Mouse (Mus musculus): ENCODE results near the gene Fkbp5. TPM values are rescaled to one million over a fixed set of nuclear protein-coding genes. Genes with fewer than 3 reads are reported as not detected.

Fkbp5 gene
- polyA plus RNA-seq, 1 experiment = 26.1 TPM

GRCm38 (mm10) chr17:28506895-28507294 lies 10.4 kb downstream of the Fkbp5 start:
- H3K4me1 ChIP-seq (ENCODE audit: control insufficient read depth, insufficient read depth, insufficient read length) = peaks cover 20% of the 10 kb centered on the region
- H3K27ac ChIP-seq (ENCODE audit: insufficient read depth, low read length) = no peak overlapping the region
- TF ChIP-seq POLR2A (IDR thresholded peaks at IDR 0.05; ENCODE audit: low read depth, low read length) = no peak
- no peak for TF ChIP-seq CTCF (IDR thresholded peaks at IDR 0.05; ENCODE audit: extremely low read depth, insufficient read depth, insufficient read length, insufficient replicate concordance)
- WGBS = 84% methylated on average over 5 of the region's 5 CpGs
- DNase-seq (ENCODE audit: low read depth in 1 of 2, low spot score in 2 of 2) = no peak
- H3K27me3 ChIP-seq (ENCODE audit: control insufficient read depth, insufficient read depth, low read length) = no peaks in the 10 kb centered on the region
- H3K36me3 ChIP-seq (ENCODE audit: control insufficient read depth, insufficient read depth, low read length) = no peaks in the 10 kb centered on the region
- H3K4me3 ChIP-seq (ENCODE audit: extremely low read depth, insufficient read depth, insufficient read length) = no peak overlapping the region

GRCm38 (mm10) chr17:28505591-28505990 lies 11.7 kb downstream of the Fkbp5 start:
- no peak overlapping the region for H3K4me3 ChIP-seq (ENCODE audit: extremely low read depth, insufficient read depth, insufficient read length)
- 78% methylated on average over 4 of the region's 4 CpGs for WGBS
- H3K4me1 ChIP-seq (ENCODE audit: control insufficient read depth, insufficient read depth, insufficient read length) = peaks cover 15% of the 10 kb centered on the region
- no peaks in the 10 kb centered on the region for H3K27me3 ChIP-seq (ENCODE audit: control insufficient read depth, insufficient read depth, low read length)
- no peak for DNase-seq (ENCODE audit: low read depth in 1 of 2, low spot score in 2 of 2)
- 0 out of 2 replicates have a peak overlapping the region, but pooled peaks have one; percentile 44 for H3K27ac ChIP-seq (ENCODE audit: insufficient read depth, low read length)
- TF ChIP-seq POLR2A (IDR thresholded peaks at IDR 0.05; ENCODE audit: low read depth, low read length) = no peak
- TF ChIP-seq CTCF (IDR thresholded peaks at IDR 0.05; ENCODE audit: extremely low read depth, insufficient read depth, insufficient read length, insufficient replicate concordance) = no peak
- no peaks in the 10 kb centered on the region for H3K36me3 ChIP-seq (ENCODE audit: control insufficient read depth, insufficient read depth, low read length)

GRCm38 (mm10) chr17:28504182-28504581 lies 13.1 kb downstream of the Fkbp5 start:
- WGBS = 82% methylated on average over 6 of the region's 6 CpGs
- no peak for DNase-seq (ENCODE audit: low read depth in 1 of 2, low spot score in 2 of 2)
- peaks cover 11% of the 10 kb centered on the region for H3K4me1 ChIP-seq (ENCODE audit: control insufficient read depth, insufficient read depth, insufficient read length)
- H3K27ac ChIP-seq (ENCODE audit: insufficient read depth, low read length) = no peak overlapping the region
- H3K36me3 ChIP-seq (ENCODE audit: control insufficient read depth, insufficient read depth, low read length) = no peaks in the 10 kb centered on the region
- H3K27me3 ChIP-seq (ENCODE audit: control insufficient read depth, insufficient read depth, low read length) = no peaks in the 10 kb centered on the region
- TF ChIP-seq POLR2A (IDR thresholded peaks at IDR 0.05; ENCODE audit: low read depth, low read length) = no peak
- TF ChIP-seq CTCF (IDR thresholded peaks at IDR 0.05; ENCODE audit: extremely low read depth, insufficient read depth, insufficient read length, insufficient replicate concordance) = no peak
- no peak overlapping the region for H3K4me3 ChIP-seq (ENCODE audit: extremely low read depth, insufficient read depth, insufficient read length)

- H3K4me3 ChIP-seq (ENCODE audit: extremely low read depth, insufficient read depth, insufficient read length) = no peak overlapping the region
- H3K4me1 ChIP-seq (ENCODE audit: control insufficient read depth, insufficient read depth, insufficient read length) = peaks cover 11% of the 10 kb centered on the region
- no peak for DNase-seq (ENCODE audit: low read depth in 1 of 2, low spot score in 2 of 2)
- H3K27ac ChIP-seq (ENCODE audit: insufficient read depth, low read length) = no peak overlapping the region
- WGBS = 50% methylated on average over 7 of the region's 7 CpGs
- H3K27me3 ChIP-seq (ENCODE audit: control insufficient read depth, insufficient read depth, low read length) = no peaks in the 10 kb centered on the region
- TF ChIP-seq CTCF (IDR thresholded peaks at IDR 0.05; ENCODE audit: extremely low read depth, insufficient read depth, insufficient read length, insufficient replicate concordance) (no peak), POLR2A (IDR thresholded peaks at IDR 0.05; ENCODE audit: low read depth, low read length) (no peak)
- H3K36me3 ChIP-seq (ENCODE audit: control insufficient read depth, insufficient read depth, low read length) = no peaks in the 10 kb centered on the region
Observed at GRCm38 (mm10) chr17:28502196-28502821, 15.0 kb downstream of the Fkbp5 start.

- Histone ChIP-seq H3K27ac (ENCODE audit: insufficient read depth, low read length) (no peak overlapping the region), H3K36me3 (ENCODE audit: control insufficient read depth, insufficient read depth, low read length) (no peaks in the 10 kb centered on the region), H3K4me1 (ENCODE audit: control insufficient read depth, insufficient read depth, insufficient read length) (peaks cover 6% of the 10 kb centered on the region), H3K4me3 (ENCODE audit: extremely low read depth, insufficient read depth, insufficient read length) (no peak overlapping the region), H3K27me3 (ENCODE audit: control insufficient read depth, insufficient read depth, low read length) (no peaks in the 10 kb centered on the region)
- TF ChIP-seq POLR2A (IDR thresholded peaks at IDR 0.05; ENCODE audit: low read depth, low read length) (no peak), CTCF (IDR thresholded peaks at IDR 0.05; ENCODE audit: extremely low read depth, insufficient read depth, insufficient read length, insufficient replicate concordance) (no peak)
- no peak for DNase-seq (ENCODE audit: low read depth in 1 of 2, low spot score in 2 of 2)
- WGBS = 79% methylated on average over 3 of the region's 3 CpGs
Observed at GRCm38 (mm10) chr17:28500465-28500864, 16.9 kb downstream of the Fkbp5 start.

GRCm38 (mm10) chr17:28499190-28499589 lies 18.1 kb downstream of the Fkbp5 start:
- no peaks in the 10 kb centered on the region for H3K36me3 ChIP-seq (ENCODE audit: control insufficient read depth, insufficient read depth, low read length)
- no peak overlapping the region for H3K4me3 ChIP-seq (ENCODE audit: extremely low read depth, insufficient read depth, insufficient read length)
- peaks cover 2% of the 10 kb centered on the region; the same call in 1 of the 2 replicates for H3K4me1 ChIP-seq (ENCODE audit: control insufficient read depth, insufficient read depth, insufficient read length)
- DNase-seq (ENCODE audit: low read depth in 1 of 2, low spot score in 2 of 2) = no peak
- no peak overlapping the region for H3K27ac ChIP-seq (ENCODE audit: insufficient read depth, low read length)
- H3K27me3 ChIP-seq (ENCODE audit: control insufficient read depth, insufficient read depth, low read length) = no peaks in the 10 kb centered on the region
- TF ChIP-seq CTCF (IDR thresholded peaks at IDR 0.05; ENCODE audit: extremely low read depth, insufficient read depth, insufficient read length, insufficient replicate concordance) (no peak), POLR2A (IDR thresholded peaks at IDR 0.05; ENCODE audit: low read depth, low read length) (no peak)
- 79% methylated on average over 2 of the region's 2 CpGs for WGBS

GRCm38 (mm10) chr17:28495832-28496231 lies 21.5 kb downstream of the Fkbp5 start:
- H3K4me3 ChIP-seq (ENCODE audit: extremely low read depth, insufficient read depth, insufficient read length) = no peak overlapping the region
- DNase-seq (ENCODE audit: low read depth in 1 of 2, low spot score in 2 of 2) = no peak
- no peaks in the 10 kb centered on the region for H3K27me3 ChIP-seq (ENCODE audit: control insufficient read depth, insufficient read depth, low read length)
- 81% methylated on average over 8 of the region's 8 CpGs for WGBS
- H3K36me3 ChIP-seq (ENCODE audit: control insufficient read depth, insufficient read depth, low read length) = no peaks in the 10 kb centered on the region
- no peaks in the 10 kb centered on the region for H3K4me1 ChIP-seq (ENCODE audit: control insufficient read depth, insufficient read depth, insufficient read length)
- H3K27ac ChIP-seq (ENCODE audit: insufficient read depth, low read length) = no peak overlapping the region
- TF ChIP-seq POLR2A (IDR thresholded peaks at IDR 0.05; ENCODE audit: low read depth, low read length) (no peak), CTCF (IDR thresholded peaks at IDR 0.05; ENCODE audit: extremely low read depth, insufficient read depth, insufficient read length, insufficient replicate concordance) (no peak)

Measured in spleen, adult 2 months (tissue).